ENCODE assay signal across 11 mouse cellular contexts in the genomic region with DNA sequence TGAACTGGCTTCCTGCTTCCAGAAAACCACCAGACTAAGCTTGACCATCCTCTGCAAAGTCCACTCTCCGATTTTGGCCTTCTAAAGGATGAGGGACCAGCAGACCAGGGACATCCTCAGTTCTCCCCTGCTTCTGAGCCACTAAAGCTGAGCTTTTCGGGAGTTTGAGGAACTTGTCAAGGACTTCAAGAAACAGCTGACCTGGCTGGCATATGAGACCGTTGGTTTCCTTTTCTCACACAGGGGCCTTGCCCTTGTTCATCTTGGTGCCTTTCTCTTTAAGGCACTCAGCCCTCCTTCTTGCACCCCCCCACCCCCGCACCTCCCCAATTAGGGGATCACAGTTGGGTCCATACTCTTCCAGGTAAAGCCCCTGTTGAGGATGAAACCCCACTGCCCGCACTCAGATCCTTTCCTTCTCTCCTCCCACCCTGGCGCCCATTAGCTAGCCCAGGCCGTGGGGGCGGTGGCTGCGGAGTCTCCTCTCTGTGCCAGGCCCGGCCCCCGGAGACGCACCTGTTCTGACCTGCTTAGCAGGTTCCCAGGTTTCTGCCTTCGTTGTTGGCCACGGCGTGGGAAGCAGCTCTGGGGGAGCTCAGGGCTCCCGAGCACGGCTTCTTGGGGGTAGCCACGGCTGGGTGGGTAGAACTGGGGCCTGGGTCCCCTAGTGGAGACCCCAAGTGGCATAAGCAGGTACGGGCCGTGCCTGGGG. TPM values are rescaled to one million over a fixed set of nuclear protein-coding genes. Genes with fewer than 3 reads are reported as not detected.
DNase-seq lines count a peak whose midpoint lies in the region; ATAC-seq lines count a peak whose summit lies in the region.
"Had no signal": no experiment of that assay in that cellular context is flagged by ENCODE, and none has a peak within 500 bp of the region (broad histone marks: within the 10 kb centered on the region; RNA-seq: fewer than 3 reads in every experiment).

A gene (plus strand): TSS at position 255 of the 712 bp plus-strand sequence.

- no peak within 1 kb of the TSS for H3K4me2 ChIP-seq in heart, embryonic 11.5 days

- no peak within 1 kb of the TSS for H3K4me3 ChIP-seq in heart, embryonic 11.5 days (ENCODE audit: low read depth, low read length)

- WGBS in heart, embryonic 11.5 days (ENCODE audit: insufficient replicate concordance) = 30% methylated on average over 20 of the region's 20 CpGs

- peaks cover 9% of the 10 kb centered on the region; the same call in 1 of the 2 replicates for H3K27me3 ChIP-seq in heart, embryonic 11.5 days (ENCODE audit: control insufficient read depth, insufficient read depth, low read length)

- no peak for ATAC-seq in heart, embryonic 11.5 days (replicated peaks; ENCODE audit: insufficient number of reproducible peaks, low FRiP score, low TSS enrichment)
- no peak for ATAC-seq in frontal cortex, adult (ENCODE audit: low TSS enrichment)

- no peak within 1 kb of the TSS for H3K9ac ChIP-seq in heart, embryonic 11.5 days (ENCODE audit: low read depth, low read length)
- H3K9ac ChIP-seq: liver, embryonic 14.5 days had no signal

- H3K4me1 ChIP-seq in heart, embryonic 11.5 days (ENCODE audit: control insufficient read depth, insufficient read depth, low read length) = no peaks in the 10 kb centered on the region

- H3K27ac ChIP-seq in heart, embryonic 11.5 days (ENCODE audit: low read depth, low read length) = no peak within 1 kb of the TSS
- H3K27ac ChIP-seq: liver, embryonic 14.5 days had no signal

- H3K36me3 ChIP-seq in heart, embryonic 11.5 days (ENCODE audit: control insufficient read depth, insufficient read depth, low read length) = no peaks in the 10 kb centered on the region

- H3K9me3 ChIP-seq in heart, embryonic 11.5 days (replicated peaks; ENCODE audit: control insufficient read depth, low read length) = no peaks in the 10 kb centered on the region

- peak; percentile 39 for DNase-seq in ovary, postnatal 36 days (ENCODE audit: low spot score)
- DNase-seq in ovary, postnatal 10 days (ENCODE audit: low spot score) = no peak
- peak; percentile 58 for DNase-seq in kidney, postnatal 14 days
- peak; percentile 82 for DNase-seq in lung, postnatal 36 days
- no peak for DNase-seq in gastrocnemius, postnatal 25 days
- no peak for DNase-seq in adrenal gland, postnatal 25 days
- DNase-seq: adrenal gland, postnatal 10 days; thymus, postnatal 25 days had no signal

RNA-seq across cellular contexts. Expression of the gene that starts here (rescaled TPM):
- not detected for total RNA-seq in gastrocnemius, postnatal 25 days (2021)
- 0.08 and 0.20 TPM in 2 replicates for polyA plus RNA-seq in heart, embryonic 11.5 days (2014; fragmentation: Nextera tagmentation; extraction: Ambion mirVana)
- 0.12 TPM in 1 of 2 replicates, not detected in the other for total RNA-seq in adrenal gland, postnatal 25 days (2021)

Comparison
In these comparisons a context has a peak if more than half of its experiments do, and no peak if none do; other contexts are left out.
1. DNase-seq: peak in ovary, postnatal 36 days (single experiment), kidney, postnatal 14 days (single experiment) and lung, postnatal 36 days (single experiment); none in ovary, postnatal 10 days (single experiment), gastrocnemius, postnatal 25 days (single experiment) and adrenal gland, postnatal 25 days (single experiment).